Mouse (Mus musculus) embryo, embryonic 10.5 days (tissue): ENCODE results near the gene Mr1.

ENCODE experiments used
- DNase-seq: peaks from one replicate; pipeline ENCODE4 v3.0.0-alpha.2; 2015; ENCODE audit warnings: low spot score

Gene Mr1

DNA sequence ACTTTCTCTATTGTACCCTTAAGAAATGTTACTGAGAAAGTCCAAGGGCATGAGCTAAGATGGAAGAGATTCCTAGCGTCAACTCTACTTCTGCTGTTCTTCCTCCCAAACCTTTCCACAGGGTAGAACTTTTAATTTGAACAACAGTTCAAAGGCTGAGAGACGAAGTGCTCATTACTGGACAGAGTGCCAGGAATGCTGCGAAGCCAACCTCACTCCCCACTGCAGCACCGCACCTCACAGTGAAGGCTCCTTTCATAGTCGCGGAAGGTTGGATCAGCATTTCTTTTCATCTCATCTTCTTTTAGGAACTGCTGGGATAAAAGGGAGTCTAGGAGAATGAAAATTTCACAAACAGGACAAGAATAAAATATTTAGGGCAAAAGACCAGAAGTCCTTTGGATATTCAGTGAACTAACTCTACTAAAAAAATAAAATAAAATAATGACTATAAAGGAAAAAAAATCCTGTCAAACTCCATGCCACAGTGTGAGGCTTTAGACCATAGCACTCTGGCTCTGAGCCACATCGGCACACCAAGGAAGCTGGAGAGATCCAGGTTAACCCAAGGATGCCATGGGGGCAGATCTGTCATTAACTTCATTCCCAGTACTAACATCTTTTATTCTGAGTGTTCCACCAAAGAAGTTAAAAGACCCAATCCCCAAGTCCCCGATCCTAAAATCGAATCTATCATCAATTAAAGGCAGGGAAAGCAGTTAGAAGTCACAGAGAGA, 52.5 kb downstream of the Mr1 start:
- no peak for DNase-seq

DNA sequence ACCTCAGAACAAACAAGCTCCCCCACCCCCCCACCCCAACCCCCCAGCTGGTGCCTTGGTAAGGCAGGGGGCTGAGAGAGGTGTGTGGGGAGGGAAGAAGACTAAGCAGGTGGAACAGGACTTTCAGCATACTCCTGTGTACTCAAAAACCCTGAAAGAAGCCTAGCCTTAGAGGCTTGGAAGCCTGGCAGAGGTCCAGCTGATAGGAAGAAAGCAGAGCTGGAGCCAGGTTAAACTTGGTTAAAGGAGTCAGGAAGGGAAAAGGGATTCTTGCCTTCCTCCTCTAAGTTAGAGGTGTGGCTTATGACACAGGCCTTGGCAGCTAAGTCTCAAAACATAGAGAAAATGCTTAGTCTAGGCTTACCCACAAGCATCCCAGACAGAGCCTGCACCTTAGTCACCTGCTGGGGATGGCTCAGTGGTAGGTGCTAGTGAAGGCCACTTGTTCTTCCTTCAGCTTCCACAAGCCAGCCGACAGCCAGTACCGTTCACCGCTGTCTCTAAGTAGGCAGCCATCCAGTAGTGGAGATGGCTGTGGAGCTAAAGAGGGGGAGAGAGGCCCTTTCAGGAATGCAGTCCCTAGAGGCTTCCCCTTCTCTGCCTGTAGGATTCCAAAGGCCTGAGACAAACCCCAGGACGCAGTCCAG, 53.3 kb downstream of the Mr1 start:
- no peak for DNase-seq

DNA sequence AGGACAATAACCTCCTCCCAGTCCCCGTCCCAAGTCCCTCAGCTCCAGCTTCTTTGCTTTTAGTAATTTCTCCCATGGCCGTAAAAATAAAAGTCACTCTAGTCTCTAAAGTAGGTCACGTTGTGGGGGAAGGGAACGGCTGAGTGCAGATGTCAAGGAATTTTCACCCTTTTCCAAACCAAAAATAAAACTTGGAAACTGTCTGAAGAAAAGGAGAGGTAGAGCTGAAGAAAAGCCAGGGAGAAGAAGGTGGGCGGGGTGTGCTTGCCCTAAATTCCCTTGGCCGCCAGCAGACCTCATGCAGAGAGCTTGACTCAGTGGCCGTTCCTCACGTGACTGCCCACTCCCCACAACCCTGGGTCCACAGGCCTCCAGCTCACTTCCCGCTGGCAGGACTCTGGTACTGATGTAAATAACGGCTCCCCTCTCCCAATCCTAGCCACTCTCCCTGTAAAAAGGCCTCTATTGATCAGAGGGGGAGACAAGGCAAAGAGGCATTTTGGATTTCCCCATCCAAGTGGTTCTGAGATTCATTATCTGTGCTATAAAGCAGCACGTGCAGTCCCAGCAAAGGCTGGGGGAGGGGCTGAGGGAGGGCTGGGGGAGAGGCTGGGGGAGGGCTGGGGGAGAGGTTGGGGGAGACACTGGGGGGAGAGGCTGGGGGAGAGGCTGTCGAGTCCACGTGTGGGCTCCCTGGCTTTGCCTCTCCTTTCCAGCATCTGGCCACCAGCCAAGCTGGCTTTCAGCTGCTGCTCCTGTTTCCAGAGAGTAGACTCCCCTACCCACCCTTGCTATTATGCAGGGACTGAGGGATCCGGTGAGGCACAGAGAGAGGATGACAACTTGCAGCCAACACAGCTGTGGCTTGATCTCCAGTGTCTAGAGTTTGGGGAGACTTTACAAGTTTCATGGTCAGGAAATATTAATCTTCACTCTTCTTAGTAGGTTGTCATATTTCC, 54.5 kb downstream of the Mr1 start:
- DNase-seq = no peak

- no peak for DNase-seq
These were observed 55.2 kb downstream of the Mr1 start for GRCm38 (mm10) chr1:155091374-155091841.

GRCm38 (mm10) chr1:155090736-155091135, 55.9 kb downstream of the Mr1 start:
- DNase-seq = no peak

- DNase-seq = no peak
These were observed 56.3 kb downstream of the Mr1 start for GRCm38 (mm10) chr1:155090327-155090726.

- no peak for DNase-seq
These were observed 57.6 kb downstream of the Mr1 start for GRCm38 (mm10) chr1:155088847-155089603.

GRCm38 (mm10) chr1:155088046-155088445, 58.6 kb downstream of the Mr1 start:
- no peak for DNase-seq

DNA sequence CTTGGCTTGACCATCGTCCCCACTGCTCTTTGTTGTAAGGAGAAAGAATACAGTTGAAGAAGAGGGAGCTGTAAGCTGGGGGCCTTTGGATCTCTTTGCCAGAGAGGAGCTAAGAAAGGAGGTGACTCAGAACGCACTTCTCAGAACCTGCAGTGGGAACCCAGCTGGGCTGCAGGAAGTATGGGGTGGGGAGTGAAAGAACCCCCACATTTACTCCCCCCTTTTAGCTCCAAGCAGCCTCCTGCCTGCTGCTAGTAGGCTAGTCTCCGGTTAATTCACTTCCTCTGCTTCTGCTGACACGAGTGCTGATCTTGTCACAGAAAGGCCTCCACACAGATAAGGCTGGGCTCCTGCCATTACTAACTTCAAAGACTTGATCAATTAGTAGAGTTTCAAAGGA, 59.7 kb downstream of the Mr1 start:
- DNase-seq = no peak

- DNase-seq = no peak
These were observed 60.2 kb downstream of the Mr1 start for GRCm38 (mm10) chr1:155086416-155086815.

DNA sequence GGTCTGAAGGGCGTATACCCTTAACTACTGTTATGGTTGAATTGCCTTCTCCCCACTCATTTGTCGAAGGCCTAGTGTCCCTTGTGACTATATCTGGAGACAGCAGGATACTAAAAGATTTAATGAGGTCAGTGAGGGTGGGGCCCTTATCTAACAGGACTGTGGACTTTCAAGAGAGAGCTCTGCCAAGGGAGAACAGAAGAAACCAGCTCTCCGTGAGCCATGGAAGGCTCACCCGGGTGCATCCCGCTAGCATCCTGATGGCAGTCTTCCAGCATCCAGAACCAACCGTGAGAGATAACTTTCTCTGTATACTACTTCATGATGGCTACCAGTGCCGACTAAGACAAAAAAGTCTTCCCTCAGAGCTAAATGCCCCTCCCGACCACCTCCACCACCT, 61.8 kb downstream of the Mr1 start:
- DNase-seq = no peak

DNA sequence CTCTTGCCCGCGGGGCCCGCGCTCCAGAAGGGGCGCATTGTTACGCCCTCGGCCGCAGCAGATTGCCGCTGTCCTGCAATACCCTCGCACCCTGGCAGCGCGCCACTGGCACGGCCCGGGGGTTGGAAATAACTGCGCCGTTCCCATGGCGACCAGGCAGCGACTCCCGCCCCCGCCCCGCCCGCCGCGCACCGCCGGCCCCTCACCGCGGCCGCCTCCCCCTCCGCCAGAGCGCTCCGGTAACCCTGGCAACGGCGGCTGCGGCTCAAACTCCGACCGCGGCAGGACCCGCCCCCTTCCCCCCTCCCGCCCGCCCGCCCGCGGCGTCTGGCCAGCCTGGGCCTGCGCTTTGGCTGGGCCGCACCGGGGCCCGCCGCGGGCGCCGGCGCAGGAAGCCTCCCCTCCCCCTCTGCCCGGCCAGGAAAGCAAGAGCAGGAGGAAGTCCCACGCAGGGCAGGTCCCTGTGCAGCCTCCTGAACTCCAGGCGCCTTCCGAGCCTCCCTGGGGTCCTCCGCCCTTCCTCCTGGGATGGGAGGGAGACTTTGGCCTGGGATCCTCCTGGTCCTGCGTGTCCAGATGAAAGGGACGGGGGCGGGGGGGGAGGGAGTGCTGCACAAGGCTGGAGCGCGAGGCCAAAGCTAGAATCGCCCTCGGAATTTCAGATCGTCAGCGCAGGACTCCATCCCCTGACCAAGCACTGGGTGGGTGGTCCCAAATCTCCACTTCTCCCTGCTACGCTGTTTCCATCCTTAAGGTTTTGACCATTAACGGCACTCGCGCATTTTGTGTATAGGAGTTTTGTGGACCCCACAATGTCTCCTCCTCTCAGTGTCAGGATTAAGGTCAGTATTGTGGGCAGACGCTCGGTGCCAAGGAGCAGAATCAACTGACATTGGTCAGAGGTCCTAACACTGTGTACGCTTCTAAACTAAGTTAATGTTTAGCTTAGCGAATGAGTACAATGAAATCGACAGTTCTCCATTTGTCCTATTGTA, 63.0 kb downstream of the Mr1 start:
- peak; percentile 94 for DNase-seq

DNA sequence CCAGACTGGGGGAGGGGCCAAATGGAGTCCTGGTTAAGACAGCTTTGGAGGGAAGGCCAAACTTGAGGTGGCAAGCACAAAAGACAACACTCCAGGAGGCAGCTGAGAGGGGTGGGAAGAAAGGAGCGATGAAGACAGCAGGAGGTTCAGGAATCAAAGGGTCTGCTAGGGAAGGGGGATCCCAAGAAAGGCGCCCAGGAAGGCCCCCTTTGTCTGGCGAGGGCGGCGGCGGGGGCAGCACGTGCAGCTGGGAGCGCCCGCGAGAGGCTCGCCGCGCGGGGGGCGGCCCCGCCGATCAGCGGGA, 63.7 kb downstream of the Mr1 start:
- DNase-seq = peak; percentile 92

DNA sequence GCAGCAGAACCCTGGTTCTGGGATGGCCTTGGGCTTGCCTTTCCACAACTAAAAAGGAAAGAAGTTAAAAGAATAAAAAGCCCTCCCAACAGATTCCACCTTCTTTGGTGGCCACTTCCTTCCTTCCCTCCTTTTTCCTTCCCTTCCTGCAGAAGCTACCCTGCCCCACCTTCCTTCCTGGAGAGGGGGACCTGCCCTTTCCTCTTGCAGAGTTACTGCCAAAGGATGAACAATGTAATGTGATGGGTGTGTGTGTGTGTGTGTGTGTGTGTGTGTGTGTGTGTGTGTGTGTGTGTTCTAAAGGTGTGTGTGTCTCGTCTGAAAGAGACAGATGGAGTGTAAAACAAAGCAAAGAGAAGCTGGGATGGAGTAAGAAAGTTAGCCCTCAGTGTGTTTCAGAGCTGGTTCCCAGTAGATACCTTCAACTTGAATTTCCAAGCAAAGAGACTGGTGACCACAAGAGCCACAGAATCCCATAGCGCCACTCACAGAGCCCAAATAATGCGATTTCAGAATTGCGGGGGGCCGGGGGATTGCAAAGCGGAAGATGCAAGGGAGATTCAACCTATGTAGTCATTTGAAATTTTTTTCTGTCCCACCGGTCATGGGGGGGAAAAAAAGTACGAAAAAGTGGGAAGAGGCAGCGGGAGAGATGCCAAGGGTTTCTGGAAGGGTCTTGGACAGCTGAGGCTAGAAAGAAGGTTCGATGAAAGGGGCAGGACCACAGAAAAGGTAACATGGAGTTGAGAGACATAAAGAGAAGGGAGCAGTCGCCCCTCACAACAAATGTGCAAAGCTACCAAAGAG, 64.3 kb downstream of the Mr1 start:
- DNase-seq = no peak

GRCm38 (mm10) chr1:155077675-155078074, 68.9 kb downstream of the Mr1 start:
- DNase-seq = no peak
